Mouse (Mus musculus): Measurements from ENCODE around the gene B4galt4. TPM values are rescaled to one million over a fixed set of nuclear protein-coding genes. Genes with fewer than 3 reads are reported as not detected.

B4galt4 gene
- polyA plus RNA-seq, 1 experiment = 19.3 TPM

GRCm38 (mm10) chr16:38810196-38810595 lies 68.1 kb downstream of the B4galt4 start:
- no peak overlapping the region for H3K4me3 ChIP-seq (ENCODE audit: insufficient read depth, low read length)
- no peak overlapping the region for H3K27ac ChIP-seq (ENCODE audit: insufficient read depth, low read length)
- no peaks in the 10 kb centered on the region for H3K4me1 ChIP-seq (ENCODE audit: control insufficient read depth, insufficient read depth, low read length)
- TF ChIP-seq POLR2A (IDR thresholded peaks at IDR 0.05; ENCODE audit: extremely low read depth, insufficient read depth, low read length) = no peak
- TF ChIP-seq CTCF (IDR thresholded peaks at IDR 0.05; ENCODE audit: extremely low read depth, insufficient read depth, low read length) = no peak

DNA sequence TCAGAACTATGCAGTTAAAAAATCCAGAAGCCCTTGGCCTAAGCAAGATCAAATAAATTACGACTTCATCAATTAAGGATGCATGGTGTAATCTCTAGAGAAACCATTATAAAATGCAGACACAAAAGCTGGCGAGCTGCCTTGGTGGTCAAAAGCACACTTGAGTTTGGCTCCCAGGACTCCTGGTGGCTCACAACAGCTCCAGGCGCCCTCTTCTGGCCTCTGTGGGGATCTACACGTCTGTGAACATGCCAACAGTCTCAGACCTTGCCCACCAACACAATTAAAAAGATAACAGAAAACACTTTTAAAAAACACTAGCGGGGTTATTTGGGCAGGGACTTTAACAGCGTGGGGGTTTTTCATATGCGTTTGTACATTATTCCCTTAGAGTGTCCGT lies 70.5 kb downstream of the B4galt4 start:
- Histone ChIP-seq H3K4me1 (ENCODE audit: control insufficient read depth, insufficient read depth, low read length) (no peaks in the 10 kb centered on the region), H3K27ac (ENCODE audit: insufficient read depth, low read length) (no peak overlapping the region), H3K4me3 (ENCODE audit: insufficient read depth, low read length) (no peak overlapping the region)
- no peak for TF ChIP-seq POLR2A (IDR thresholded peaks at IDR 0.05; ENCODE audit: extremely low read depth, insufficient read depth, low read length)
- peak; percentile 71 for TF ChIP-seq CTCF (IDR thresholded peaks at IDR 0.05; ENCODE audit: extremely low read depth, insufficient read depth, low read length)

Other genes with a start within 250 kb of the B4galt4 start
- gene Timmdc1, start 219.6 kb upstream of the B4galt4 start, polyA plus RNA-seq (2012; rRNA removed) = 16.2 and 16.8 TPM in 2 replicates
- 56.6 and 59.7 TPM in 2 replicates for gene Poglut1, start 192.0 kb upstream of the B4galt4 start, polyA plus RNA-seq (2012; rRNA removed)
- gene Tmem39a, start 183.6 kb upstream of the B4galt4 start, polyA plus RNA-seq (2012; rRNA removed) = 39.9 and 46.2 TPM in 2 replicates
- gene Arhgap31, start 29.0 kb upstream of the B4galt4 start, polyA plus RNA-seq (2012; rRNA removed) = 10.3 and 10.4 TPM in 2 replicates
- gene Upk1b, start 58.1 kb downstream of the B4galt4 start, polyA plus RNA-seq (2012; rRNA removed) = 2.3 and 2.5 TPM in 2 replicates
- gene 4930435E12Rik, start 86.5 kb downstream of the B4galt4 start, polyA plus RNA-seq (2012; rRNA removed) = not detected in 2 replicates
- gene Igsf11, start 150.4 kb downstream of the B4galt4 start, polyA plus RNA-seq (2012; rRNA removed) = 23.7 and 25.3 TPM in 2 replicates

Measured in cortical plate, adult 2 months (tissue).